Mouse (Mus musculus) MEL (cell line): ENCODE results near the gene Dglucy. TPM values are rescaled to one million over a fixed set of nuclear protein-coding genes. Genes with fewer than 3 reads are reported as not detected.

Experiments used
- DNase-seq: peaks from one replicate; pipeline ENCODE4 v3.0.0; 2011; ENCODE audit warnings: low read depth, low spot score
- H3K27ac ChIP-seq: 2 replicates; pipeline ENCODE4 v1.5.1; 2012; ENCODE audit warnings: low read depth, mild to moderate bottlenecking, control low read depth, low read length, moderate library complexity; ENCODE audit not compliant: control insufficient read depth
- H3K27me3 ChIP-seq, 2 experiments: fragments of 150-350 bp in 1 of 2; sonication (generic) in 1 of 2; 2 replicates each; pipeline ENCODE4 v1.6.1; 2012; ENCODE audit warnings: low read length in 2 of 2, mild to moderate bottlenecking in 2 of 2, improper control_type of control experiment in 1 of 2, moderate library complexity in 1 of 2; ENCODE audit not compliant: insufficient read depth in 2 of 2, control insufficient read depth in 1 of 2
- H3K36me3 ChIP-seq, 2 experiments: 2 replicates each; pipeline ENCODE4 v1.6.1; 2012 to 2014; ENCODE audit warnings: low read length in 2 of 2, improper control_type of control experiment in 1 of 2, inconsistent platforms in 1 of 2, mild to moderate bottlenecking in 1 of 2; ENCODE audit not compliant: insufficient read depth in 2 of 2, control insufficient read depth in 1 of 2
- H3K4me1 ChIP-seq, 2 experiments: fragments of 150-350 bp in 1 of 2; sonication (generic) in 1 of 2; 2 replicates each; pipeline ENCODE4 v1.6.1; 2012; ENCODE audit warnings: low read length in 2 of 2, improper control_type of control experiment in 1 of 2, mild to moderate bottlenecking in 1 of 2; ENCODE audit not compliant: insufficient read depth in 2 of 2, control insufficient read depth in 1 of 2
- H3K4me3 ChIP-seq, 2 experiments: fragments of 150-350 bp in 1 of 2; sonication (generic) in 1 of 2; 2 replicates each; pipeline ENCODE4 v1.5.1; 2012; ENCODE audit warnings: low read depth in 2 of 2, low read length in 2 of 2, mild to moderate bottlenecking in 2 of 2, moderate library complexity in 2 of 2, control low read depth in 1 of 2, improper control_type of control experiment in 1 of 2; ENCODE audit not compliant: control insufficient read depth in 1 of 2, insufficient read depth in 1 of 2
- H3K79me2 ChIP-seq: 2 replicates; pipeline ENCODE4 v1.6.1; 2012; ENCODE audit warnings: mild to moderate bottlenecking, low read length, moderate library complexity; ENCODE audit not compliant: control insufficient read depth, poor library complexity, insufficient read depth
- H3K9ac ChIP-seq: 2 replicates; pipeline ENCODE4 v1.6.1; 2012; ENCODE audit warnings: low read depth, mild to moderate bottlenecking, control low read depth, low read length, moderate library complexity; ENCODE audit not compliant: control insufficient read depth, poor library complexity, severe bottlenecking
- H3K9me3 ChIP-seq: fragments of 150-350 bp; sonication (generic); replicated peaks from 2 replicates; pipeline ENCODE4 v1.6.1; 2012; ENCODE audit warnings: mild to moderate bottlenecking, low read length, improper control_type of control experiment, moderate library complexity; ENCODE audit not compliant: insufficient read depth
- CHD1 ChIP-seq: IDR thresholded peaks from 2 replicates; pipeline ENCODE4 v1.6.1; 2012; ENCODE audit warnings: low read depth, mild to moderate bottlenecking, inconsistent platforms, low read length, improper control_type of control experiment
- CHD2 ChIP-seq: IDR thresholded peaks from 2 replicates; pipeline ENCODE4 v1.6.1; 2011; ENCODE audit warnings: low read length, improper control_type of control experiment
- CTCF ChIP-seq, 3 experiments: IDR thresholded peaks in 2 of 3; conservative IDR thresholded peaks in 1 of 3; 2 replicates each; pipeline ENCODE4 v1.5.1; 2011 to 2012; ENCODE audit warnings: low read length in 3 of 3, low read depth in 2 of 3, mild to moderate bottlenecking in 2 of 3, improper control_type of control experiment in 1 of 3, inconsistent platforms in 1 of 3, mixed read lengths in 1 of 3, moderate library complexity in 1 of 3; ENCODE audit not compliant: control insufficient read depth in 1 of 3, insufficient read depth in 1 of 3, poor library complexity in 1 of 3, severe bottlenecking in 1 of 3
- E2F4 ChIP-seq: IDR thresholded peaks from 2 replicates; pipeline ENCODE4 v1.6.1; 2011; ENCODE audit warnings: low read depth, low read length, improper control_type of control experiment, borderline replicate concordance
- GABPA ChIP-seq: IDR thresholded peaks from 2 replicates; pipeline ENCODE4 v1.6.1; 2012; ENCODE audit warnings: low read depth, mild to moderate bottlenecking, inconsistent platforms, low read length, improper control_type of control experiment, moderate library complexity
- GATA1 ChIP-seq: IDR thresholded peaks from 2 replicates; pipeline ENCODE4 v1.6.1; 2011; ENCODE audit warnings: low read depth, low read length, improper control_type of control experiment
- JUND ChIP-seq: IDR thresholded peaks from 2 replicates; pipeline ENCODE4 v1.6.1; 2011; ENCODE audit warnings: low read depth, mild to moderate bottlenecking, improper control_type of control experiment, low read length
- KAT2A ChIP-seq: conservative IDR thresholded peaks from 2 replicates; pipeline ENCODE4 v1.6.1; 2012; ENCODE audit warnings: low read depth, low read length, improper control_type of control experiment, inconsistent platforms
- MEF2A ChIP-seq: IDR thresholded peaks from 2 replicates; pipeline ENCODE4 v1.6.1; 2014; ENCODE audit warnings: low read depth, mild to moderate bottlenecking, inconsistent platforms, low read length, improper control_type of control experiment; ENCODE audit not compliant: poor library complexity, insufficient replicate concordance, severe bottlenecking; ENCODE audit errors: extremely low read depth
- MXI1 ChIP-seq: IDR thresholded peaks from 2 replicates; pipeline ENCODE4 v1.6.1; 2011; ENCODE audit warnings: mild to moderate bottlenecking, low read depth, low read length, improper control_type of control experiment
- MYB ChIP-seq: IDR thresholded peaks from 2 replicates; pipeline ENCODE4 v1.6.1; 2011; ENCODE audit warnings: mild to moderate bottlenecking, low read depth, low read length, improper control_type of control experiment
- MYC ChIP-seq: IDR thresholded peaks from 2 replicates; pipeline ENCODE4 v1.6.1; 2011; ENCODE audit warnings: low read depth, mild to moderate bottlenecking, low read length, improper control_type of control experiment, moderate library complexity
- NRF1 ChIP-seq: IDR thresholded peaks from 2 replicates; pipeline ENCODE4 v1.6.1; 2014; ENCODE audit warnings: low read depth, mild to moderate bottlenecking, inconsistent platforms, low read length, improper control_type of control experiment, moderate library complexity; ENCODE audit not compliant: poor library complexity, insufficient read depth, severe bottlenecking
- POLR2AphosphoS2 ChIP-seq: IDR thresholded peaks from 2 replicates; pipeline ENCODE4 v1.6.1; 2011; ENCODE audit warnings: low read length, improper control_type of control experiment
- RCOR1 ChIP-seq: IDR thresholded peaks from 2 replicates; pipeline ENCODE4 v1.6.1; 2012; ENCODE audit warnings: low read depth, mild to moderate bottlenecking, inconsistent platforms, low read length, improper control_type of control experiment
- SIN3A ChIP-seq: IDR thresholded peaks from 2 replicates; pipeline ENCODE4 v1.6.1; 2012; ENCODE audit warnings: low read length, improper control_type of control experiment, inconsistent platforms
- UBTF ChIP-seq: IDR thresholded peaks from 2 replicates; pipeline ENCODE4 v1.6.1; 2012; ENCODE audit warnings: low read depth, mild to moderate bottlenecking, inconsistent platforms, low read length, improper control_type of control experiment, moderate library complexity, borderline replicate concordance; ENCODE audit not compliant: insufficient read depth
- USF1 ChIP-seq: IDR thresholded peaks from 2 replicates; pipeline ENCODE4 v1.6.1; 2014; ENCODE audit warnings: low read depth, mild to moderate bottlenecking, inconsistent platforms, low read length, improper control_type of control experiment, moderate library complexity
- ZC3H11A ChIP-seq: IDR thresholded peaks from 2 replicates; pipeline ENCODE4 v1.6.1; 2012; ENCODE audit warnings: low read depth, mild to moderate bottlenecking, inconsistent platforms, low read length, improper control_type of control experiment
- ZKSCAN1 ChIP-seq: IDR thresholded peaks from 2 replicates; pipeline ENCODE4 v1.6.1; 2012; ENCODE audit warnings: low read depth, mild to moderate bottlenecking, inconsistent platforms, low read length, improper control_type of control experiment, moderate library complexity
- ZMIZ1 ChIP-seq: IDR thresholded peaks from 2 replicates; pipeline ENCODE4 v1.6.1; 2012; ENCODE audit warnings: low read depth, mild to moderate bottlenecking, inconsistent platforms, low read length, improper control_type of control experiment, moderate library complexity
- ZNF384 ChIP-seq: IDR thresholded peaks from 2 replicates; pipeline ENCODE4 v1.6.1; 2012; ENCODE audit warnings: low read depth, mild to moderate bottlenecking, inconsistent platforms, low read length, improper control_type of control experiment
- polyA plus RNA-seq, 2 experiments: library from polyadenylated mRNA; stranded (reverse) in 1 of 2; unstranded in 1 of 2; fragments of >175 nt in 1 of 2; fragments of >200 nt in 1 of 2; gene quantifications; 2 replicates each; pipeline versions ENCODE4 v1.2.1 to v1.2.4; 2012; ENCODE audit warnings: low replicate concordance in 2 of 2, low read depth in 1 of 2; ENCODE audit not compliant: insufficient read length in 2 of 2, insufficient read depth in 1 of 2, missing spikeins in 1 of 2
- total RNA-seq: library from RNA; depleted of rRNA; stranded (reverse); fragments of 300-350 nt; gene quantifications from 2 replicates; pipeline ENCODE4 v1.2.3, GENCODE M21; 2012

Dglucy gene
- total and polyA plus RNA-seq, 3 experiments: 0.03 TPM; not detected in 2

- Histone ChIP-seq H3K4me1 (no peaks in the 10 kb centered on the region), H3K9me3 (no peaks in the 10 kb centered on the region), H3K4me3 (no peak overlapping the region), H3K27me3 (peaks cover 16 to 17% of the 10 kb centered on the region in 2 experiments), H3K27ac (no peak overlapping the region), H3K9ac (no peak overlapping the region), H3K36me3 (no peaks in the 10 kb centered on the region), H3K79me2 (no peaks in the 10 kb centered on the region)
- DNase-seq: no peak
- no peak for TF ChIP-seq ZKSCAN1
These were observed 119.1 kb downstream of the Dglucy start for GRCm38 (mm10) chr12:100897736-100898650.

GRCm38 (mm10) chr12:100899111-100899640, 120.3 kb downstream of the Dglucy start:
- H3K4me3 ChIP-seq: no peak overlapping the region
- H3K79me2 ChIP-seq: no peaks in the 10 kb centered on the region
- DNase-seq: no peak
- TF ChIP-seq POLR2AphosphoS2: no peak
- TF ChIP-seq GATA1: no peak
- TF ChIP-seq CHD2: no peak
- TF ChIP-seq JUND: no peak
- TF ChIP-seq E2F4: no peak
- TF ChIP-seq KAT2A: no peak
- no peak for TF ChIP-seq SIN3A
- no peak for TF ChIP-seq GABPA
- peaks cover 17 to 18% of the 10 kb centered on the region in 2 experiments for H3K27me3 ChIP-seq
- no peak overlapping the region for H3K27ac ChIP-seq
- H3K4me1 ChIP-seq: no peaks in the 10 kb centered on the region
- no peak overlapping the region for H3K9ac ChIP-seq
- H3K9me3 ChIP-seq: no peaks in the 10 kb centered on the region
- H3K36me3 ChIP-seq: no peaks in the 10 kb centered on the region

- Histone ChIP-seq H3K4me1 (no peaks in the 10 kb centered on the region), H3K4me3 (no peak overlapping the region), H3K27me3 (peaks cover 17 to 18% of the 10 kb centered on the region in 2 experiments), H3K9me3 (no peaks in the 10 kb centered on the region), H3K79me2 (no peaks in the 10 kb centered on the region), H3K27ac (no peak overlapping the region), H3K9ac (no peak overlapping the region), H3K36me3 (no peaks in the 10 kb centered on the region)
- no peak for DNase-seq
- TF ChIP-seq RCOR1 (no peak), MYB (no peak), MXI1 (no peak), ZMIZ1 (no peak), GATA1 (no peak), ZC3H11A (no peak), UBTF (no peak), USF1 (no peak), GABPA (no peak), MEF2A (no peak), CHD1 (no peak), JUND (no peak), ZKSCAN1 (no peak), CTCF (IDR thresholded peaks at IDR 0.05 in 2 of 3, conservative IDR thresholded peaks at IDR 0.05 in 1 of 3; ENCODE audit: control insufficient read depth in 1 of 3, insufficient read depth in 1 of 3, low read depth in 2 of 3, low read length in 3 of 3, poor library complexity in 1 of 3, severe bottlenecking in 1 of 3) (no peak), MYC (no peak), ZNF384 (no peak), NRF1 (no peak)
These were observed 122.0 kb downstream of the Dglucy start for GRCm38 (mm10) chr12:100900901-100901300.
